Mouse (Mus musculus) testis, adult 2 months (tissue): ENCODE results near the gene Dennd4a.

Source experiments
- CTCF ChIP-seq: fragments of 200-500 bp; IDR thresholded peaks from 2 replicates; pipeline ENCODE4 v1.5.1; 2012; ENCODE audit warnings: low read depth, mild to moderate bottlenecking, inconsistent platforms, low read length, moderate library complexity; ENCODE audit not compliant: control insufficient read depth, insufficient read depth, insufficient replicate concordance
- POLR2A ChIP-seq: fragments of 200-500 bp; IDR thresholded peaks from 2 replicates; pipeline ENCODE4 v1.6.1; 2012; ENCODE audit warnings: low read depth, mild to moderate bottlenecking, inconsistent platforms, low read length, moderate library complexity; ENCODE audit not compliant: control insufficient read depth

- TF ChIP-seq CTCF, result no peak
- TF ChIP-seq POLR2A, result no peak
Measured at GRCm38 (mm10) chr9:64820086-64820795, 9.1 kb downstream of the Dennd4a start.
